Mouse (Mus musculus) adrenal gland, postnatal 14 days (tissue): ENCODE results near the gene Dad1. TPM values are rescaled to one million over a fixed set of nuclear protein-coding genes. Genes with fewer than 3 reads are reported as not detected.

Experiments used
- DNase-seq: peaks from one replicate; pipeline ENCODE4 v3.0.0; 2021; ENCODE audit warnings: mixed read lengths
- total RNA-seq: library from RNA; stranded (reverse); gene quantifications from 2 replicates; pipeline ENCODE4 v1.2.3, GENCODE M21; 2021

The Dad1 gene
- total RNA-seq, 1 experiment from 2014 or later: 250 TPM

GRCm38 (mm10) chr14:54246232-54246631 is 7.7 kb downstream of the Dad1 start:
- DNase-seq: no peak

GRCm38 (mm10) chr14:54244183-54244582 is 9.7 kb downstream of the Dad1 start:
- DNase-seq: no peak

GRCm38 (mm10) chr14:54240542-54240941 is 13.4 kb downstream of the Dad1 start:
- peak; percentile 37 for DNase-seq

DNA sequence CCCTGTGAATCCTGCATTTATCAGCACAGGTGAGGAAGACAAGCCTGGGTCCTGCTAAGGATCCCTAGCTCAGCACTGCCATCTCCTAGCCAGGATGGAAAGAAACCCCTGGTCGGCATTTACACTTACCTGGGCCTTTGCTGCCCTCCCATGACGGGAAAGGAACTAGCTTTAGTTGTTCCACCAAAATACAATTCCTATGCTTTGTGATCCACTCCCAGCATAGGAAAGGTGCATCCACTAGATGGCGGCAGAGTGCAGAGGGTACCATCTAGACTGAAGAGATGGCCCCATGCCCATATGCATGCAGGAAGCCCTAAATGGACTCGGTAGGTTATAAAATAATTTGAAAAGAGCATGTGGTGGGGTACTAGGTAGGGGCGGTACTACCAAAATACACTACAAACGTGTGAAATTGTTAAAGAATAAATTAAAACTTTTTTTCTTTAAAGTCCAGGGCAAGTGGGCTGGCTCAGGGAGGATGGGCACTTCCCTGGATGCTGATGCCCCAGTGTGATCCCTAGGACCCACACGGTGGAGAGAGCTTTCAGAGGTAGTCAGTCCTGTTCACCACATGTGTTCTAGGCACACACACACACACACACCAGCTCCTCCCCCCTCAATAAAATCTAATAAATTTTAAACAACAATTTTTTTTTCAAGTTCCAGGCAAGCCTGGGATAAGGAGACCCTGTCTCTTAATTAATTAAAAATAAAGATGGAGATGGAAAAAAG is 14.7 kb downstream of the Dad1 start:
- peak; percentile 94 for DNase-seq

DNA sequence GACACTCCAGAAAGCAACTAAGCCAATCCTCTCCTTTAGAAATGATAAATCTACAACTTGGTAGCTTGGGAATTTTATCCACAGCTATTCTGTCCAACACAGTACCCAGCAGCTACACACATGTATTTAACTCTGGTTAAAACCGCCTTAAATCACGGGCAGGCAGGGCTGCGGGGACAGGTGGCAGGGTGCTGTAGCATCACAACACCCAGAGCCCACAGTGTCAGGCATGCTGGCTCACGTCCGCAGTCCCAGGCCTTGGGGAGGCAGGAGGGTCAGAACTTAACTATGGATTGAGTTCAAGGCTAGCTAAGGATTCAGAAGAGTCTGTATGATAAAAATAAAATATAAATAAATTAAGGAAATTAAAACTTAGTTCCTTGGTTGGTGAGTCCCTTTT is 17.0 kb downstream of the Dad1 start:
- no peak for DNase-seq

- DNase-seq: peak; percentile 80
Observed at GRCm38 (mm10) chr14:54235825-54236540, 17.9 kb downstream of the Dad1 start.

- no peak for DNase-seq
Observed at GRCm38 (mm10) chr14:54234231-54235040, 19.5 kb downstream of the Dad1 start.

GRCm38 (mm10) chr14:54233559-54234143 is 20.3 kb downstream of the Dad1 start:
- DNase-seq: no peak

- peak; percentile 74 for DNase-seq
Observed at GRCm38 (mm10) chr14:54232811-54233558, 20.9 kb downstream of the Dad1 start.

DNA sequence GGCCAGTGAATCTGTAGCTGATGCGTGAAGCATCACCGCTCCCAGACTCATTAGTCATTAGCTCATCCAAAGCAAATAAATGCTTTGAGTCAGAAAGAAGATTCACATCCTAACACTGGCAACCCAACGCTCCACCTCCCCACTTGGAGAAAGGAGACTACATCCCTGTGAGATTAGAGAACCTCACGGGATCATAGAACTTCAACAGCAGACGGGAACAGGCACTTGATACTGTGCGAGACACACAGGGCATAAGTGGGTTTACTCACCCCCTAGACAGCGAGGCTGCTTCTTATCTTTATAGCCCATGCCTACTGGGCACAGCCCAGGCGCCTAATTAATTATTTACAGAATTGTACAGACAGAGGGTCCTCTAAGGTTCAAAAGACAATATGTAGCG is 21.8 kb downstream of the Dad1 start:
- DNase-seq: peak; percentile 3

- DNase-seq: peak; percentile 9
Observed at GRCm38 (mm10) chr14:54231176-54231956, 22.5 kb downstream of the Dad1 start.

GRCm38 (mm10) chr14:54230638-54231150 is 23.2 kb downstream of the Dad1 start:
- peak; percentile 4 for DNase-seq

DNA sequence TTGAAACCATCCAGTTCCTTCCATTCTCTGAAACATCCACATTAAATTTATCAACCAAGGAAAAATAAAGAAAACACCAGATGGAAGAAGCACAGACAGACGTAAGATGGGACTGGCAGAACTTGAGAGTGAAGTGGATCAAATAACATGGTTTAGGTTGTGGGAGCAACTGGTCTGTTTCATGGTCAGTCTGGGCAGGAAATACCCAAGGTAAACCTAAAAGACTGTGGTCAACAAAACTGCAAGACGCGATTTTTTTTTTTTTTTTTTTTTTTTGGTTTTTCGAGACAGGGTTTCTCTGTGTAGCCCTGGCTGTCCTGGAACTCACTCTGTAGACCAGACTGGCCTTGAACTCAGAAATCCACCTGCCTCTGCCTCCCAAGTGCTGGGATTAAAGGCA is 24.1 kb downstream of the Dad1 start:
- DNase-seq: peak; percentile 1

DNA sequence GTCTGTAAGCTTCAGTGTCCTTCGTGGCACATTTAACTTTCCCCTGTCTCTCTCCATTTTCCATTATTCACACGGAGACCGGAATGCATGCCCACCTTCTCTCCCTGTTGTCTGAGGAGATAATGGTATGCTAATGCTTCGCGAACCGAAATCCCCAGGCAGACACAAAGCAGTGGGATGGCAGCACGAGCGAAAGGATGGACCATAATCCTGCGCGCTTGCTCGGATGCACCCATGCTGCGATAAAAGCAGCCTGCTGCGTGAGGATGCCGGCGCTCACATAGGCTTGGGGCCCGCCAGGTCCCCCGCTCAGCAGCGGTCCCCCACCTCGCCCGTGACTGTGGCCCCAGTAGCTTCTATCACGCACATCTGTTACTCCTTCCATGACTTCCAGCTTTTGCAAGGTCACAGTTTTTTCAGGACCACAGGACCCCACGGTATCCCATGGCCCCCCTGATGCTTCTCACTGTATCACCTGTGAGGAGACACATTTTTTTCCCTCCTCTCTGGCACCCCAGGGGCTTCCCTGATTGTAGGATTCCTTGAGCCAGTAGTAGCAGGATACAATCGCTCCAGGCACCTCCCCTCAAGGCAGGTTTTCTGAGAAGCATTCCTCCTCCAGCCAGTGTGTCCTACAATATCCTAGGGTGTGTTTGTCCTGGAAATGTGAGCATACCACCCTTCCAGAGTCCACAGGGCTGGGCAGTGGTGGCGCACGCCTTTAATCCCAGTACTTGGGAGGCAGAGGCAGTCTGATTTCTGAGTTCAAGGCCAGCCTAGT is 24.8 kb downstream of the Dad1 start:
- no peak for DNase-seq

GRCm38 (mm10) chr14:54228501-54228900 is 25.4 kb downstream of the Dad1 start:
- DNase-seq: no peak

GRCm38 (mm10) chr14:54227911-54228451 is 25.9 kb downstream of the Dad1 start:
- peak; percentile 83 for DNase-seq

- DNase-seq: peak; percentile 69
Observed at GRCm38 (mm10) chr14:54226911-54227811, 26.7 kb downstream of the Dad1 start.

DNA sequence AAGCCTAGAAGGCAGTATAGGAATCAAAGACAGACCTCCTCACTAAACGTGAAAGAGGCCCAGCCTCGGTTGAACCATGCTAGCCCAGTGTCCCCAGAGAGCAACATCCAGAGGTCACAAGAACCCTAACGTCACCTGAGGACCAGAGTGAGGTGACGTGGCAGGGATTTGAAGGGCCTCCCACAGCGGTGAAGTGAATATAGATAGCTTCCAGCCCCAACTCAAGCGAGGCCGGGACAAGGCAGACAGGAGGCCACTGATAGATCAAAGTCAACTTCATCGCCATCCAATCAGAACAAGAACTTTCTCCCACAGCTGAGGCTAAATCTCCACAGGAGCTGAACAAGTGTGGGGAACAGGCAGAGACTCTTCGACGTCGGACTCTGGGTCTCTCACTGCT is 28.2 kb downstream of the Dad1 start:
- no peak for DNase-seq
